Mouse (Mus musculus): ENCODE measurements around the gene Rpl24. TPM values are rescaled to one million over a fixed set of nuclear protein-coding genes. Genes with fewer than 3 reads are reported as not detected.

Gene Rpl24
- polyA plus RNA-seq, 1 experiment = 1,568 TPM

GRCm38 (mm10) chr16:56019660-56020059 lies 53.6 kb downstream of the Rpl24 start:
- Histone ChIP-seq H3K79me3 (ENCODE audit: low read depth) (peaks cover 41% of the 10 kb centered on the region), H3K4me3 (ENCODE audit: insufficient read depth, poor library complexity, severe bottlenecking) (no peak overlapping the region), H3ac (ENCODE audit: control insufficient read depth, insufficient read length, low read depth) (no peak overlapping the region)

More at GRCm38 (mm10) chr16:56019660-56020059, 53.6 kb downstream of the Rpl24 start:
- Histone ChIP-seq H3K79me2 (ENCODE audit: control insufficient read depth, insufficient read depth) (peaks cover 62% of the 10 kb centered on the region), H3K36me3 (ENCODE audit: control insufficient read depth, insufficient read depth) (peaks cover 76% of the 10 kb centered on the region), H3K27me3 (ENCODE audit: control insufficient read depth, insufficient read depth, insufficient read length) (no peaks in the 10 kb centered on the region)
- no peak for TF ChIP-seq CTCF (IDR thresholded peaks at IDR 0.05; ENCODE audit: control insufficient read depth, insufficient read depth, insufficient read length)
- TF ChIP-seq CEBPB (IDR thresholded peaks at IDR 0.05; ENCODE audit: low read depth) = no peak
- no peak for TF ChIP-seq MAX (IDR thresholded peaks at IDR 0.05)
- TF ChIP-seq MYOD1 (IDR thresholded peaks at IDR 0.05; ENCODE audit: control insufficient read depth, insufficient read length, low read depth) = no peak
- TF ChIP-seq FOSL1 (IDR thresholded peaks at IDR 0.05; ENCODE audit: insufficient read depth, low read length, poor library complexity, severe bottlenecking) = no peak
- TF ChIP-seq USF1 (IDR thresholded peaks at IDR 0.05; ENCODE audit: low read depth) = no peak
- no peak for TF ChIP-seq MYOG (IDR thresholded peaks at IDR 0.05; ENCODE audit: control insufficient read depth, extremely low read depth, insufficient read length)

Other genes starting within 250 kb of the Rpl24 start
- gene Nfkbiz, start 127.4 kb upstream of the Rpl24 start, polyA plus RNA-seq (2012; fragmentation: generic; extraction: Trizol) = 3.4 TPM
- gene Nxpe3, start 71.0 kb upstream of the Rpl24 start, polyA plus RNA-seq (2012; fragmentation: generic; extraction: Trizol) = 1.3 TPM
- 4.7 TPM for gene Cep97, start 31.4 kb upstream of the Rpl24 start, polyA plus RNA-seq (2012; fragmentation: generic; extraction: Trizol)
- gene Zbtb11, start 7.6 kb downstream of the Rpl24 start, polyA plus RNA-seq (2012; fragmentation: generic; extraction: Trizol) = 3.6 TPM
- gene Pcnp, start 63.5 kb downstream of the Rpl24 start, polyA plus RNA-seq (2012; fragmentation: generic; extraction: Trizol) = 41.2 TPM
- gene Trmt10c, start 71.5 kb downstream of the Rpl24 start, polyA plus RNA-seq (2012; fragmentation: generic; extraction: Trizol) = 5.9 TPM
- gene Senp7, start 82.1 kb downstream of the Rpl24 start, polyA plus RNA-seq (2012; fragmentation: generic; extraction: Trizol) = 3.4 TPM
- 0.02 TPM for gene Impg2, start 238.0 kb downstream of the Rpl24 start, polyA plus RNA-seq (2012; fragmentation: generic; extraction: Trizol)

Data from C2C12 (cell line).